Mouse (Mus musculus) layer of hippocampus, postnatal 10 days (tissue): ENCODE measurements around the gene Arhgef7. TPM values are rescaled to one million over a fixed set of nuclear protein-coding genes. Genes with fewer than 3 reads are reported as not detected.
"Not testable (repeated sequence)": the region's sequence is repeated elsewhere in the genome, so short reads cannot be mapped to it uniquely, and the experiment has no call there.

Source experiments
- DNase-seq, 2 experiments: peaks; one replicate each; pipeline ENCODE4 v3.0.0; 2021; ENCODE audit warnings: low spot score in 2 of 2
- total RNA-seq, 2 experiments: library from RNA; stranded (reverse); gene quantifications; 2 replicates each; pipeline ENCODE4 v1.2.3; 2021

The Arhgef7 gene
- total RNA-seq, 2 experiments from 2014 or later, result 164 to 169 TPM

GRCm38 (mm10) chr8:11831174-11831573 is 103.7 kb downstream of the Arhgef7 start:
- no peak for DNase-seq

GRCm38 (mm10) chr8:11831939-11832338 is 104.4 kb downstream of the Arhgef7 start:
- no peak for DNase-seq

GRCm38 (mm10) chr8:11833157-11833556 is 105.6 kb downstream of the Arhgef7 start:
- no peak for DNase-seq

DNA sequence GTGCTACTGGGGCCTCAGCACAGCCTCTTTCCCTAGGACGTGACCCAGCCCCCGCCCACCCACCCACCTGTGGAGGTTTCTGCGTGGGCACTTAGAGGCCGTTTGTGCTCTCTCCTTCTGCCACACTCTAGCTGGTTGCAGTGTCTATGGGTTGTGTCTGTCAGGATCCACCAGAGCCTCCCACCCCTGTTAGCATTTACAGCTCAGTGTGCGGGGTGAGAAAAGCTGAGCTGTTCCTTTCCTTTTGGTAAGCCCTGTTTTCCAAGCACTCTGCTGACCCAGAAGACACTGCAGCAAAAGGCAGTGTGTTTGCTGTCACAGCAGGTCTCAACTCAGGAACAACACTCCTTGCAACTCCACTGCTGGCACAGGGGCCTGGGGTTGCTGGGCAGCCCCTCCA is 106.7 kb downstream of the Arhgef7 start:
- DNase-seq, result no peak

- DNase-seq, result no peak
Measured at GRCm38 (mm10) chr8:11834691-11835090, 107.2 kb downstream of the Arhgef7 start.

DNA sequence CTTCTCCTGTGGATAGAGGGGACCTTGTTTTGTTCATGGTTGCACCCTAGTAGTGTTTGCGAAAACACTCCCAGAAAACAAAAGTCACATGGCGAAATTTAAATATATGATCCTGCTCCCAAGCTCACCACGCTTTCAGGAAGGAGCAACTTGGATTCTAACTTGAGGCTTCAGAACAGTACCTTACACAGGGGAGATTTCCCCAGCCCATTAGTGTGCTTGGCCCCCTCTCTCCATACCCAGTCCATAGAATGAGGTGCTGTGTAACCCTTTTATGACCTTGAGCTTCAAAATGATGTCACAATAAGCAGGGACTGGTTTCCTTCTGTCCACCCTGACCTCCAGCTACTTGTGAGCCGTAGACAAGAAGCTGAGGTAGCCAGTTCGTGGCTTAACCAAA is 112.7 kb downstream of the Arhgef7 start, which contains the start of gene Tex29:
TSS of gene Tex29 (plus strand) at position 301 of the 400 bp plus-strand sequence.
- DNase-seq, result no peak

GRCm38 (mm10) chr8:11841571-11841970 is 114.0 kb downstream of the Arhgef7 start:
- peak in 1 of 2 experiments; percentile 52 for DNase-seq

DNA sequence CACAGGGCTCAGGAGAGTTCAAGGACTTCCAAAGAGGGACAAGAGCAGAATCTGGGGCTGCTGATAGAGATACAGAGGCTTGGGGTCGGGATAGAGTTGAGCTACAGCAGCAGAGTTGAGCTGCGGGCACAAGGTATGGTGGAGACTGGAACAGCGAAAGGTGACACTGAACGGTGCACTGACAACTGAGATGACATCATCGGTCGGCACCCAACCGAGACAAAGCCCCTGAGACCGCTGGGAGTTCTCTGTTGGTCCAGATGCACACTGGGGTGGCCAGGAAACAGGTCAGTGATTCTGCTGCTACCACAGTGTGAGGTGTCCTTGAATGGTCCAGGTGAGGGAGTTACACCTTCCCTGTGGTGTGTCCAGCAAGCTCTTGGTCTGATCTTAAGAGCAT is 115.2 kb downstream of the Arhgef7 start:
- DNase-seq, result no peak

DNA sequence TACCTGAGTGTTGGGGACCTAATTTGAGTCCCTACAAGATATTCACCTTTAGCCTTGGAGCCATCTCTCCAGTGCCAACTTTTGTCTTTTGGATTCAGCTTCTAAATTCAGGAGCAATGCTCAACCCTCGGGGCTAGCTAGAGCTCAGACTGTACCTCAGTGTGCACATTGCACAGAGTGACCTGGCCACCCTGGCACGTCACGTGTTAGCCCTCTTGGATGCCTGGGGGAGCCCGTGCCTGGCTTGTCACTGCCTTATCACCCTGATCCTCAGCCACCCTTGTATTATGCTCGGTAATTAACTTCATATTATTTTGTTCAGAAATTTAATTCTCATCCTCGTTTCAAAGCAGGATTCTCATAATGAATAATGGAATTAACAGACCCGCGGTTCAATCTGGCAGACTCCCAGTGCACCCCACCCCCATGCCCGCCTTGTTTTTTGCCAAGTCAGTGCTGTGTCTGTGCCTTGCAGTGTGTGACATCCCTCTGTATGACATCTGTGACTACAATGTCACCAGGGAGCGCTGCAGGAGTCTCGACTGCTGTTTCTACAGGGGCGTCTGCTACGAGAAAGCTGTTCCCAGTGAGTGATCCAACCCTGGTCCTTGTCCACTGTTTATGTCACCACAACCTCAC is 116.3 kb downstream of the Arhgef7 start:
- DNase-seq, result peak; percentile 68 to 72

DNA sequence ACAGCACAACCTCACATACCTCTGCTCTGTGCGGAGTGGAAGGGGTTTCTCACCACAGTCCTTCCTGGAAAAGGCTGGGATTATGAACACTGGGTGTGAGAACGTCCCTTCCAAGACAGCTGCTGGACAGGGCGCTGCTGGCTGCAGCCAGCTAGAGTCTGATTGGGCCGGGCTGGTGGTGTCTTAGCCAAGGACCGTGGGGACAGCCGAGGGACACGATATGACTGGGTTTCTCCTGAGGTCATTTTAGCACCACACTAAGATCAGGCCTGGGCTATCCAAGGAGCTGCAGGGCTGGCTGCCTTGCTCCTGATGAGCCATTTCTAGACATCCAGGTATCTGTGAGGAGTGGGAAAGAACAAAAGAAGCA is 116.8 kb downstream of the Arhgef7 start:
- no peak for DNase-seq

GRCm38 (mm10) chr8:11846807-11847206 is 119.3 kb downstream of the Arhgef7 start:
- DNase-seq, result no peak

DNA sequence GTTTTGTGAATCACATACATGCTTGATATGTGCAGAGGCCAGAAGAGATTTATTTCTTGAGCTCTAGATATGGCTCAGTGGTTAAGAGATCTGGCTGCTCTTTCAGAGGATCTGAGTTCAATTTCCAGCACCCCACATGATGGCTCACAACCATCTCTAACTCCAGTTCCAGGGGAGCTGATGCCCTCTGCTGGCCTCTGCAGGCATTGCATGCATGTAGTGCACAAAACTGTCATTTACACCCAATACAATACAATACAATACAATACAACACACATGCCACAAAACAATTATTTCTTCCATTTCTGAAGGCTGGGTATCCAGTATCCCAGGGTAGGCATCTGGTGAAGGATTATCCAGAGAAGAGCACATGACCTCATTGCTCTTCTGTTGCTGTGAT is 140.3 kb downstream of the Arhgef7 start:
- no peak for DNase-seq

GRCm38 (mm10) chr8:11874227-11874626 is 146.7 kb downstream of the Arhgef7 start:
- DNase-seq, result not testable (repeated sequence)

GRCm38 (mm10) chr8:11884646-11885045 is 157.1 kb downstream of the Arhgef7 start:
- no peak for DNase-seq

Other genes with a start within 250 kb of the Arhgef7 start
- under 1 TPM; 0.71 to 0.94 TPM for gene Rab20, start 249.0 kb upstream of the Arhgef7 start, total RNA-seq
- gene Naxd, start 230.2 kb upstream of the Arhgef7 start, total RNA-seq, result 10 to 100 TPM; 52.7 to 67.3 TPM
- gene Cars2, start 176.9 kb upstream of the Arhgef7 start, total RNA-seq, result 10 to 100 TPM; 26.1 to 28.6 TPM
- gene Ing1, start 172.2 kb upstream of the Arhgef7 start, total RNA-seq, result 10 to 100 TPM; 35.6 to 39.5 TPM
- 10 to 100 TPM; 69.1 to 71.8 TPM for gene Ankrd10, start 92.0 kb upstream of the Arhgef7 start, total RNA-seq
- not detected for gene 1700016D06Rik, start 26.7 kb upstream of the Arhgef7 start, total RNA-seq
- 1 to 10 TPM in 1 of 2 experiments, not detected in 1; 1.3 TPM for gene Tex29, start 112.8 kb downstream of the Arhgef7 start, total RNA-seq